In the genomic region with DNA sequence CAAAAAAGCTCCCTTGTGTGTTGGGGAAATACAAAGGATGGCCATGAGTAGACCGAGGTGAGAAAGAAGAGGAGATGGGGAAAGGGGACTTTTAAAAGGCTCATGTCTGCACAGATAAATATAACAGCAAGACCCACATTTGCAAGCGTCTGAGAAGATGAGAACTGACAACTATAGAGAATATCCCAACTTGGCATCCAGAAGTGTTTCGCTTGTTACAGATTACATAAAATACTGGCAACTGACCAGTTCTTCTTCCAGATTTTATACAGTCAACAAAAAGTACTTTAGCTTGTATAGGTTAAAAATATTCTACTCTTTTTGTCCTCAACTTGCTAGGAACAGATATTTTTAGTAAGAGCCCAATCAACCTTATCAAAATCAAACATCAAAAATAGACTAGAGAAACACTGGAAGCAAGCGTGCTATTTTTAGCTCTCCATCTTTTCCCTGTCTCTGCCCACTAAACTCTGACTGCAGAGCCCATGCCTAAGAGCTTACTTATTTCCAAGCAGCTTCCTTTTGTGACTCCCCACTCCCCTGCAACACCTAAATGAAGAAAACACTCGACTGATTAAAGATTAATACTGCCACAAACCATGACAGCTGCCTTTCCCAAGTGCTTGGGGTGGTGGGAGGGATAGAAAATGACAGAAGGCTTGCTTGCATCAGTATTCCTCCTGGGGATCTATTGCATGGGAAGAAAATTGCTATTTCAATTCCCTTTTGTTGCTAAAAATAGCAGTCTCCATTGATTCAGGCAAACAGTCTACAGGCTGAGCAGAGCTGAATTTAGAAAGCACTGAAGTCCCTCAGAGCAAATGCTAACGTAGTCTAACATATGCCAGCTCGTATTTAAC, we compare ENCODE assay signal across 9 mouse cellular contexts. TPM values are rescaled to one million over a fixed set of nuclear protein-coding genes. Genes with fewer than 3 reads are reported as not detected.
A peak's percentile ranks its signal among the peaks of the same experiment; 100 is the strongest.
DNase-seq lines count a peak whose midpoint lies in the region; ATAC-seq and TF ChIP-seq lines count a peak whose summit lies in the region.
"Had no signal": no experiment of that assay in that cellular context is flagged by ENCODE, and none has a peak within 500 bp of the region (broad histone marks: within the 10 kb centered on the region; RNA-seq: fewer than 3 reads in every experiment).

No protein-coding gene starts in this region.

- no peaks in the 10 kb centered on the region for H3K27me3 ChIP-seq in MEL (ENCODE audit: control insufficient read depth in 1 of 2, insufficient read depth in 2 of 2, low read length in 2 of 2)
- H3K27me3 ChIP-seq in forebrain, embryonic 15.5 days, result no peaks in the 10 kb centered on the region
- H3K27me3 ChIP-seq: liver, embryonic 13.5 days had no signal

- no peak for TF ChIP-seq RAD21 in MEL (IDR thresholded peaks at IDR 0.05; ENCODE audit: low read depth, low read length)

- DNase-seq in MEL (ENCODE audit: low read depth, low spot score), result no peak
- DNase-seq in brain, embryonic 18.5 days (ENCODE audit: low read depth, low spot score), result peak; percentile 54
- DNase-seq in layer of hippocampus, adult 8-10 months (ENCODE audit: low spot score in 2 of 2), result peak; percentile 16 to 45
- DNase-seq in neural tube, embryonic 10.5 days (ENCODE audit: extremely low spot score, low spot score), result peak; percentile 15
- no peak for DNase-seq in testis, postnatal 10 days (ENCODE audit: low spot score)
- DNase-seq in spleen, adult 12 weeks (ENCODE audit: low spot score), result no peak
- DNase-seq: liver, embryonic 13.5 days had no signal

- no peak for TF ChIP-seq EP300 in MEL (IDR thresholded peaks at IDR 0.05; ENCODE audit: low read depth in 1 of 2, low read length in 2 of 2)

- no peak overlapping the region for H3K4me3 ChIP-seq in MEL (ENCODE audit: control insufficient read depth in 1 of 2, insufficient read depth in 1 of 2, low read depth in 2 of 2, low read length in 2 of 2)
- H3K4me3 ChIP-seq in forebrain, embryonic 15.5 days, result no peak overlapping the region
- H3K4me3 ChIP-seq: liver, embryonic 13.5 days had no signal

- peaks cover 0 to 6% of the 10 kb centered on the region in 2 experiments; a peak in 3 of 4 replicates for H3K4me1 ChIP-seq in MEL (ENCODE audit: control insufficient read depth in 1 of 2, insufficient read depth in 2 of 2, low read length in 2 of 2)
- H3K4me1 ChIP-seq in forebrain, embryonic 15.5 days, result peaks cover 21% of the 10 kb centered on the region

- TF ChIP-seq POLR2A in MEL (IDR thresholded peaks at IDR 0.05; ENCODE audit: control insufficient read depth in 1 of 2, insufficient read depth in 1 of 2, low read depth in 1 of 2, low read length in 2 of 2, poor library complexity in 1 of 2), result no peak

- H3K79me2 ChIP-seq in MEL (ENCODE audit: control insufficient read depth, insufficient read depth, low read length, poor library complexity), result peaks cover 34% of the 10 kb centered on the region

- no peak for TF ChIP-seq CTCF in MEL (IDR thresholded peaks at IDR 0.05 in 2 of 3, conservative IDR thresholded peaks at IDR 0.05 in 1 of 3; ENCODE audit: control insufficient read depth in 1 of 3, insufficient read depth in 1 of 3, low read depth in 2 of 3, low read length in 3 of 3, poor library complexity in 1 of 3, severe bottlenecking in 1 of 3)

- H3K9ac ChIP-seq in MEL (ENCODE audit: control insufficient read depth, low read depth, low read length, poor library complexity, severe bottlenecking), result no peak overlapping the region
- H3K9ac ChIP-seq in forebrain, embryonic 15.5 days (replicated peaks), result peak overlapping the region; percentile 17
- H3K9ac ChIP-seq: liver, embryonic 13.5 days had no signal

- no peak overlapping the region for H3K27ac ChIP-seq in MEL (ENCODE audit: control insufficient read depth, low read depth, low read length)
- H3K27ac ChIP-seq in forebrain, embryonic 15.5 days (replicated peaks), result peak overlapping the region; percentile 91
- H3K27ac ChIP-seq: liver, embryonic 13.5 days had no signal

- peak overlapping the region; percentile 30 for H3K4me2 ChIP-seq in forebrain, embryonic 15.5 days (replicated peaks)
- H3K4me2 ChIP-seq: liver, embryonic 13.5 days had no signal

- ATAC-seq in forebrain, embryonic 15.5 days (replicated peaks), result peak; percentile 89
- ATAC-seq in megakaryocyte-erythroid progenitor cell, adult 5-6 weeks (replicated peaks; ENCODE audit: low FRiP score, low TSS enrichment, poor library complexity, severe bottlenecking), result no peak

- no peaks in the 10 kb centered on the region for H3K9me3 ChIP-seq in MEL (replicated peaks; ENCODE audit: insufficient read depth, low read length)
- no peaks in the 10 kb centered on the region for H3K9me3 ChIP-seq in forebrain, embryonic 15.5 days
- H3K9me3 ChIP-seq: liver, embryonic 13.5 days had no signal

- H3K36me3 ChIP-seq in MEL (ENCODE audit: control insufficient read depth in 1 of 2, insufficient read depth in 2 of 2, low read length in 2 of 2), result peaks cover 0 to 6% of the 10 kb centered on the region in 2 experiments; a peak in 3 of 4 replicates
- no peaks in the 10 kb centered on the region for H3K36me3 ChIP-seq in forebrain, embryonic 15.5 days
- H3K36me3 ChIP-seq: liver, embryonic 13.5 days had no signal

- WGBS in forebrain, embryonic 15.5 days, result 24% methylated on average over 7 of the region's 7 CpGs

TF ChIP-seq in MEL, 35 proteins besides CTCF, POLR2A, EP300 and RAD21:
- TF ChIP-seq MEF2A (IDR thresholded peaks at IDR 0.05; ENCODE audit: extremely low read depth, insufficient replicate concordance, low read depth, low read length, poor library complexity, severe bottlenecking), result peak; percentile 28; the same call in 1 of the 2 replicates
- TF ChIP-seq MXI1 (IDR thresholded peaks at IDR 0.05; ENCODE audit: low read depth, low read length), result no peak
- TF ChIP-seq CHD1 (IDR thresholded peaks at IDR 0.05; ENCODE audit: low read depth, low read length), result no peak

RNA-seq across cellular contexts. Expression of a gene that starts 35.4 kb away (rescaled TPM):
- total RNA-seq in MEL (2012; rRNA removed), result 83.8 and 94.6 TPM in 2 replicates
- polyA plus RNA-seq in MEL (2012; ENCODE audit: insufficient read depth in 1 of 2, insufficient read length in 2 of 2, low read depth in 1 of 2, low replicate concordance in 2 of 2, missing spikeins in 1 of 2), result 100 to 1,000 TPM in 1 of 2 experiments, 10 to 100 TPM in 1; 83.5 to 148 TPM
- polyA plus RNA-seq in forebrain, embryonic 15.5 days (2015; fragmentation: Nextera tagmentation; extraction: Ambion mirVana), result 119 and 122 TPM in 2 replicates
- 10 to 100 TPM; 67.5 to 81.8 (median 71.7) TPM for total RNA-seq in layer of hippocampus, adult 8-10 months (2022)
- total RNA-seq in megakaryocyte-erythroid progenitor cell, adult 5-6 weeks (2014; fragmentation: Nextera tagmentation), result 35.1 and 46.4 TPM in 2 replicates
- total RNA-seq in megakaryocyte-erythroid progenitor cell, adult 5-6 weeks (2017), result 91.7 and 103 TPM in 2 replicates

Comparison
In these comparisons a context has a peak if more than half of its experiments do, and no peak if none do; other contexts are left out.
1. DNase-seq: peak in brain, embryonic 18.5 days (single experiment), layer of hippocampus, adult 8-10 months (2 of 2) and neural tube, embryonic 10.5 days (single experiment); none in MEL (single experiment), testis, postnatal 10 days (single experiment) and spleen, adult 12 weeks (single experiment).